Mouse (Mus musculus) forebrain, embryonic 14.5 days (tissue): Measurements from ENCODE around the gene Lrrc8d. TPM values are rescaled to one million over a fixed set of nuclear protein-coding genes. Genes with fewer than 3 reads are reported as not detected.

Experiments used
- ATAC-seq: fragments of 200-750 bp; cut with Nextera tagmentation; 2 replicates; pipeline ENCODE4 v1.8.0; 2017; ENCODE audit warnings: mild to moderate bottlenecking, moderate library complexity
- DNase-seq: peaks from one replicate; pipeline ENCODE4 v3.0.0-alpha.2; 2015; ENCODE audit warnings: low spot score
- H3K27ac ChIP-seq: fragments of 300-500 bp; sonication (generic); 2 replicates; pipeline ENCODE4 v1.5.1; 2014; ENCODE audit warnings: low read depth, mild to moderate bottlenecking, control low read depth, low read length, moderate library complexity
- H3K27me3 ChIP-seq: fragments of 300-500 bp; sonication (generic); replicated peaks from 2 replicates; pipeline ENCODE4 v1.6.1; 2014; ENCODE audit warnings: low read length, control low read depth, mixed read lengths; ENCODE audit not compliant: control insufficient read depth, insufficient read depth
- H3K36me3 ChIP-seq: fragments of 300-500 bp; sonication (generic); 2 replicates; pipeline ENCODE4 v1.6.1; 2014; ENCODE audit warnings: low read length, control low read depth; ENCODE audit not compliant: control insufficient read depth, insufficient read depth
- H3K4me1 ChIP-seq: fragments of 300-500 bp; sonication (generic); 2 replicates; pipeline ENCODE4 v1.6.1; 2014; ENCODE audit warnings: antibody characterized with exemption, low read length, control low read depth; ENCODE audit not compliant: control insufficient read depth, insufficient read depth
- H3K4me2 ChIP-seq: fragments of 300-500 bp; sonication (generic); 2 replicates; pipeline ENCODE4 v1.6.1; 2014; ENCODE audit warnings: mild to moderate bottlenecking, control low read depth, low read length
- H3K4me3 ChIP-seq: fragments of 300-500 bp; sonication (generic); 2 replicates; pipeline ENCODE4 v1.5.1; 2014; ENCODE audit warnings: low read depth, low read length, control low read depth
- H3K9ac ChIP-seq: fragments of 300-500 bp; sonication (generic); 2 replicates; pipeline ENCODE4 v1.6.1; 2014; ENCODE audit warnings: mild to moderate bottlenecking, low read length, control low read depth, moderate library complexity
- H3K9me3 ChIP-seq: fragments of 300-500 bp; sonication (generic); replicated peaks from 2 replicates; pipeline ENCODE4 v1.6.1; 2016; ENCODE audit warnings: low read length, control low read depth, mixed read lengths; ENCODE audit not compliant: control insufficient read depth
- WGBS: fragments of 180-500 bp; shearing (Covaris S2); extraction: QIAGEN DNeasy Blood & Tissue Kit; methylation state at CpG from one replicate; pipeline ENCODE4 v1.1.7; 2014; 5-methylcytosine and 5-hydroxymethylcytosine counted together
- polyA plus RNA-seq: library from polyadenylated mRNA; unstranded; fragments of >200 nt; fragmentation: Nextera tagmentation; extraction: Ambion mirVana; gene quantifications from 2 replicates; pipeline ENCODE4 v1.2.1, GENCODE M21; 2014

The Lrrc8d gene
- polyA plus RNA-seq, 1 experiment from 2014 or later, result 23.3 TPM

GRCm38 (mm10) chr5:105696049-105696448, 3.7 kb upstream of the Lrrc8d start:
- Histone ChIP-seq H3K36me3 (no peaks in the 10 kb centered on the region), H3K9me3 (no peaks in the 10 kb centered on the region), H3K27me3 (no peaks in the 10 kb centered on the region), H3K4me1 (peaks cover 3% of the 10 kb centered on the region; the same call in 1 of the 2 replicates), H3K4me2 (no peak overlapping the region), H3K9ac (no peak overlapping the region), H3K27ac (no peak overlapping the region), H3K4me3 (no peak overlapping the region)
- ATAC-seq, result no peak
- 92% methylated on average over 6 of the region's 6 CpGs for WGBS
- no peak for DNase-seq

GRCm38 (mm10) chr5:105697886-105698285, 1.9 kb upstream of the Lrrc8d start:
- DNase-seq (no peak), ATAC-seq (no peak)
- H3K4me1 ChIP-seq, result peaks cover 11% of the 10 kb centered on the region
- H3K27ac ChIP-seq, result no peak overlapping the region
- no peak overlapping the region for H3K9ac ChIP-seq
- no peaks in the 10 kb centered on the region for H3K36me3 ChIP-seq
- WGBS, result 94% methylated on average over 3 of the region's 3 CpGs
- no peak overlapping the region for H3K4me3 ChIP-seq
- H3K9me3 ChIP-seq, result no peaks in the 10 kb centered on the region
- no peak overlapping the region for H3K4me2 ChIP-seq
- no peaks in the 10 kb centered on the region for H3K27me3 ChIP-seq

- no peak overlapping the region for H3K27ac ChIP-seq
- DNase-seq (no peak), ATAC-seq (no peak)
- H3K4me2 ChIP-seq, result peak overlapping the region; percentile 84
- no peaks in the 10 kb centered on the region for H3K9me3 ChIP-seq
- H3K9ac ChIP-seq, result no peak overlapping the region
- 18% methylated on average over 7 of the region's 7 CpGs for WGBS
- peaks cover 15% of the 10 kb centered on the region for H3K4me1 ChIP-seq
- H3K27me3 ChIP-seq, result no peaks in the 10 kb centered on the region
- H3K36me3 ChIP-seq, result no peaks in the 10 kb centered on the region
- no peak overlapping the region for H3K4me3 ChIP-seq
Measured at GRCm38 (mm10) chr5:105698694-105699093, 1.1 kb upstream of the Lrrc8d start.

GRCm38 (mm10) chr5:105700070-105700851, 492 bp downstream of the Lrrc8d start:
- Histone ChIP-seq H3K9me3 (no peaks in the 10 kb centered on the region), H3K9ac (peak overlapping the region; percentile 99), H3K36me3 (0 out of 2 replicates have a peak, but pooled peaks cover 4% of the 10 kb centered on the region), H3K27me3 (no peaks in the 10 kb centered on the region), H3K4me3 (peak overlapping the region; percentile 98), H3K4me1 (peaks cover 31% of the 10 kb centered on the region), H3K4me2 (peak overlapping the region; percentile 84), H3K27ac (peak overlapping the region; percentile 96)
- DNase-seq (peak; percentile 76), ATAC-seq (peak; percentile 76)
- WGBS, result under 1% methylated on average over 61 of the region's 101 CpGs

- H3K9ac ChIP-seq, result peak overlapping the region; percentile 99
- H3K36me3 ChIP-seq, result 0 out of 2 replicates have a peak, but pooled peaks cover 4% of the 10 kb centered on the region
- peak overlapping the region; percentile 98 for H3K4me3 ChIP-seq
- H3K9me3 ChIP-seq, result no peaks in the 10 kb centered on the region
- H3K27ac ChIP-seq, result no peak overlapping the region
- H3K27me3 ChIP-seq, result no peaks in the 10 kb centered on the region
- H3K4me1 ChIP-seq, result peaks cover 31% of the 10 kb centered on the region
- WGBS, result 75% methylated on average over 9 of the region's 9 CpGs
- ATAC-seq (no peak), DNase-seq (no peak)
- H3K4me2 ChIP-seq, result peak overlapping the region; percentile 84
Measured at GRCm38 (mm10) chr5:105701326-105701725, 1.6 kb downstream of the Lrrc8d start.

GRCm38 (mm10) chr5:105701844-105702243, 2.1 kb downstream of the Lrrc8d start:
- 0 out of 2 replicates have a peak overlapping the region, but pooled peaks have one; percentile 98 for H3K4me3 ChIP-seq
- ATAC-seq, result no peak
- peak overlapping the region; percentile 84 for H3K4me2 ChIP-seq
- H3K36me3 ChIP-seq, result 0 out of 2 replicates have a peak, but pooled peaks cover 7% of the 10 kb centered on the region
- no peak for DNase-seq
- H3K27me3 ChIP-seq, result no peaks in the 10 kb centered on the region
- no peaks in the 10 kb centered on the region for H3K9me3 ChIP-seq
- H3K4me1 ChIP-seq, result peaks cover 31% of the 10 kb centered on the region
- WGBS, result 84% methylated on average over 8 of the region's 8 CpGs
- no peak overlapping the region for H3K9ac ChIP-seq
- H3K27ac ChIP-seq, result no peak overlapping the region

GRCm38 (mm10) chr5:105702580-105703285, 3.0 kb downstream of the Lrrc8d start:
- DNase-seq, result no peak
- H3K27ac ChIP-seq, result no peak overlapping the region
- H3K9me3 ChIP-seq, result no peaks in the 10 kb centered on the region
- ATAC-seq, result no peak
- peaks cover 31% of the 10 kb centered on the region for H3K4me1 ChIP-seq
- no peak overlapping the region for H3K9ac ChIP-seq
- H3K4me2 ChIP-seq, result no peak overlapping the region
- WGBS, result 84% methylated on average over 9 of the region's 9 CpGs
- H3K36me3 ChIP-seq, result 0 out of 2 replicates have a peak, but pooled peaks cover 7% of the 10 kb centered on the region
- no peak overlapping the region for H3K4me3 ChIP-seq
- no peaks in the 10 kb centered on the region for H3K27me3 ChIP-seq

- 0 out of 2 replicates have a peak, but pooled peaks cover 7% of the 10 kb centered on the region for H3K36me3 ChIP-seq
Measured at GRCm38 (mm10) chr5:105703286-105703655, 3.5 kb downstream of the Lrrc8d start.

More at GRCm38 (mm10) chr5:105703286-105703655, 3.5 kb downstream of the Lrrc8d start:
- Histone ChIP-seq H3K4me3 (no peak overlapping the region), H3K4me1 (peaks cover 31% of the 10 kb centered on the region), H3K4me2 (no peak overlapping the region), H3K9ac (no peak overlapping the region), H3K27me3 (no peaks in the 10 kb centered on the region), H3K27ac (no peak overlapping the region), H3K9me3 (no peaks in the 10 kb centered on the region)
- WGBS, result 87% methylated on average over 11 of the region's 11 CpGs
- ATAC-seq, result no peak
- no peak for DNase-seq
